Mouse (Mus musculus) midbrain, embryonic 14.5 days (tissue): ENCODE results near the gene Plau. TPM values are rescaled to one million over a fixed set of nuclear protein-coding genes. Genes with fewer than 3 reads are reported as not detected.

Experiments
- ATAC-seq: fragments of 200-750 bp; cut with Nextera tagmentation; 2 replicates; pipeline ENCODE4 v1.8.0; 2017; ENCODE audit warnings: moderate number of reproducible peaks, moderate library complexity; ENCODE audit not compliant: low FRiP score, low TSS enrichment
- DNase-seq: peaks from one replicate; pipeline ENCODE4 v3.0.0-alpha.2; 2015
- H3K27ac ChIP-seq: fragments of 300-500 bp; sonication (generic); replicated peaks from 2 replicates; pipeline ENCODE4 v1.5.1; 2014; ENCODE audit warnings: mild to moderate bottlenecking, low read depth, low read length, moderate library complexity
- H3K27me3 ChIP-seq: fragments of 300-500 bp; sonication (generic); 2 replicates; pipeline ENCODE4 v1.6.1; 2014; ENCODE audit warnings: low read length, control low read depth, mixed read lengths; ENCODE audit not compliant: control insufficient read depth, insufficient read depth
- H3K36me3 ChIP-seq: fragments of 300-500 bp; sonication (generic); 2 replicates; pipeline ENCODE4 v1.6.1; 2014; ENCODE audit warnings: low read length, control low read depth; ENCODE audit not compliant: control insufficient read depth, insufficient read depth
- H3K4me1 ChIP-seq: fragments of 300-500 bp; sonication (generic); 2 replicates; pipeline ENCODE4 v1.6.1; 2014; ENCODE audit warnings: mild to moderate bottlenecking, antibody characterized with exemption, low read length, control low read depth; ENCODE audit not compliant: control insufficient read depth, insufficient read depth
- H3K4me2 ChIP-seq: fragments of 300-500 bp; sonication (generic); 2 replicates; pipeline ENCODE4 v1.6.1; 2014; ENCODE audit warnings: mild to moderate bottlenecking, low read length, moderate library complexity
- H3K4me3 ChIP-seq: fragments of 300-500 bp; sonication (generic); replicated peaks from 2 replicates; pipeline ENCODE4 v1.5.1; 2014; ENCODE audit warnings: low read depth, low read length
- H3K9ac ChIP-seq: fragments of 300-500 bp; sonication (generic); replicated peaks from 2 replicates; pipeline ENCODE4 v1.6.1; 2014; ENCODE audit warnings: mild to moderate bottlenecking, low read length, moderate library complexity
- H3K9me3 ChIP-seq: fragments of 300-500 bp; sonication (generic); 2 replicates; pipeline ENCODE4 v1.6.1; 2016; ENCODE audit warnings: low read length, control low read depth, mixed read lengths; ENCODE audit not compliant: control insufficient read depth
- WGBS: fragments of 180-500 bp; shearing (Covaris S2); extraction: QIAGEN DNeasy Blood & Tissue Kit; methylation state at CpG from one replicate; pipeline ENCODE4 v1.1.7; 2014; 5-methylcytosine and 5-hydroxymethylcytosine counted together
- polyA plus RNA-seq: library from polyadenylated mRNA; unstranded; fragments of >200 nt; fragmentation: Nextera tagmentation; extraction: Ambion mirVana; gene quantifications from 2 replicates; pipeline ENCODE4 v1.2.1, GENCODE M21; 2014

Plau gene
- polyA plus RNA-seq, 1 experiment from 2014 or later = 0.62 TPM

DNA sequence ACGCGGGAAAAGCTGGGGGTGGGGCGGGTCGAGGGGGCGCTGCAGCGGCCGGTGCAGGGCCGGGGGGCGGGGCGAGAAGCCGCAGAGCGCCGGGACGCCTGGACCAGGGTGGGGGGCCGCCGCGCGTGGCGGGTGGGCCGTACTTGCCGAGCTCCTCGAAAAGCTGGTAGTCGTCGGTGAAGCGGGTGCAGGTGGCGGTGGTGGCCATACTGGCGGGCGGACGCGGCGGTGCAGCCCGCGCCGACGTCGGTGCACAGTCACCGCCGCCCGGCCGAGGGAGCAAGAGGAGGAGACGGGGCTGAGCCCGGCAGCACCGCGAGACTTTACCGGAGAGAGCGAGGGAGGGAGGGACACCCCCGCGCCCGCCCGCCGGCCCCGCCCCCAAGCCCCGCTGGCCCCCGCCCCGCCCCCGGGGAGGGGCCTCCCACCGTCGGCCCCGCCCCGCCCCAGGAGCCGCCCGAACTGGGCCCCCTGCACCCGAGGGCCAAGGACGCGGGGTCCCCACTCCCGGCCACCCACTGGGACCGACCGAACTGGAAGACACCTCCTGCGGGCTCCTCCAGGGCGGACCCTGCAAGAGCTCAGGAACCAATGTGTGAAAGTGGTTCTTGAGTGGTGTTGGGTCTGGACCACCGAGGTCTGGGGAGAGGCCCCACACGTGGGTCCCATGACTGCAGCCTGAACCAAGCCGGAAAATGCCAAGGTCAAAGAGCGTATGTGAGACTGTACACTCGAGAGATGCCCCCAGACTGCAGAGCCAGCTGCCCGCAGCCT lies 42.5 kb upstream of the Plau start, which contains the start of gene Camk2g:
TSS of gene Camk2g (minus strand) at position 331 of the 774 bp plus-strand sequence.
- ATAC-seq (peak; percentile 88), DNase-seq (peak; percentile 88)
- Histone ChIP-seq H3K9ac (peak within 1 kb of the TSS; percentile 79), H3K27ac (peak within 1 kb of the TSS; percentile 85), H3K4me1 (peaks cover 31% of the 10 kb centered on the region), H3K4me2 (peak within 1 kb of the TSS; percentile 82), H3K9me3 (no peaks in the 10 kb centered on the region), H3K27me3 (no peaks in the 10 kb centered on the region), H3K4me3 (peak within 1 kb of the TSS; percentile 87), H3K36me3 (peaks cover 29% of the 10 kb centered on the region)
- WGBS = 1% methylated on average over 58 of the region's 76 CpGs

DNA sequence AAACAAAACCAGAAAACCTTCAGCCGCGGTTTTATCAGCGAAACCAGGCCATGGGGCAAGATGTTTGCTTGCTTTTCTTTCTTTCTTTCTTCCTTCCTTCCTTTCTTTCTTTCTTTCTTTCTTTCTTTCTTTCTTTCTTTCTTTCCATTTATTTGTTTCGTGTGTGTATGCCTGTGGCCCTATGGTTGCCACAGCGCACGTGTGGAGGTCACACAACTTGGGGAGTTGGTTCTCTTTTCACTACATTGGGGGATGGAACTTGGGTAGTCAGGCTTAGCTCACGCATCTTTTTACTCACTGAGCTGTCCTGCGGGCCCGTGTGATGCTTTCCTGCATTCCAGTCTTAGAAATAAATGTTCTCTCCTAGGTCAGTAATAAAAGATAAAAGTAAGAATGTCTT lies 41.9 kb upstream of the Plau start:
- no peak for DNase-seq
- Histone ChIP-seq H3K4me3 (peak overlapping the region; percentile 87), H3K4me1 (peaks cover 31% of the 10 kb centered on the region), H3K27ac (0 out of 2 replicates have a peak overlapping the region, but pooled peaks have one; percentile 85), H3K9ac (peak overlapping the region; percentile 79; the same call in 1 of the 2 replicates), H3K36me3 (peaks cover 24% of the 10 kb centered on the region), H3K4me2 (peak overlapping the region; percentile 82), H3K27me3 (no peaks in the 10 kb centered on the region), H3K9me3 (no peaks in the 10 kb centered on the region)
- ATAC-seq = no peak
- 8% methylated on average over 9 of the region's 9 CpGs for WGBS

DNA sequence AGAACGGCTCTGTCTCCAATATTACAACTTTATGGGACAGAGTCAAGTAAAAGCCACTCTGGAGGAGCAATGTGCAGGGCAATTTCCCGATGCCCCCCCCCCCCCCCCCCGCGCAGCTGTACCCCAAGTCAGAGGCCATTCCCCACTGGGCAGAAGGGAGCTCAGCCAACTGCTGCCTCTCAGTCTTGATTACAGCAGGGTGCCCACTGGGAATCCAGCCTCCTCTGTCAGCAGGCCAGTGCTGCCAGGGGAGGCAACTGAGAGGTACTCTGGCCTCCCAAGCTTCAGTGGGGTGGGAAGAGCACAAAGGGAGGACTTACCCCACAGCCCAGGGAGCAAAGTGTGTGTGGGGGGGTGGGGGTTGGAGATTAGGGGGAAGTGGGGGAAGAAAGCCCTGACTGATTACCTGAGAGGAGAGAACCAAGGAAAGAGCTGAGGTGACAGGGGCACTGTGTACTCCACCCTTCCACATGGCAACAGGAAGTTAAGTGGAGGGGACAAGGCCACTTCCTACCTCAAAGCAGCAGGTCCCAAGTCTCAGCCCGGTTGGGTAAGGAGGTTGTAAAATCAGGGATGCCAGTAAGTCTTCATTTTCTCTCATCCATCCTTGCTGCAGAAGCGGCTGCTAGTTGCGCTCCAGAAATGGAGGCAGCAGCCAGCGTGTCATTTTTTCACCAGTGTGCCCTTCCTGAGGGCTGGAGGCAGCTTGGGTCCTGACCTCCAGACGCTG lies 40.9 kb upstream of the Plau start:
- no peak overlapping the region for H3K4me3 ChIP-seq
- H3K36me3 ChIP-seq = peaks cover 14% of the 10 kb centered on the region; the same call in 1 of the 2 replicates
- no peak for ATAC-seq
- H3K27me3 ChIP-seq = no peaks in the 10 kb centered on the region
- H3K4me2 ChIP-seq = no peak overlapping the region
- H3K9ac ChIP-seq = no peak overlapping the region
- no peak for DNase-seq
- peaks cover 31% of the 10 kb centered on the region for H3K4me1 ChIP-seq
- 47% methylated on average over 7 of the region's 9 CpGs for WGBS
- H3K27ac ChIP-seq = no peak overlapping the region
- H3K9me3 ChIP-seq = no peaks in the 10 kb centered on the region

DNA sequence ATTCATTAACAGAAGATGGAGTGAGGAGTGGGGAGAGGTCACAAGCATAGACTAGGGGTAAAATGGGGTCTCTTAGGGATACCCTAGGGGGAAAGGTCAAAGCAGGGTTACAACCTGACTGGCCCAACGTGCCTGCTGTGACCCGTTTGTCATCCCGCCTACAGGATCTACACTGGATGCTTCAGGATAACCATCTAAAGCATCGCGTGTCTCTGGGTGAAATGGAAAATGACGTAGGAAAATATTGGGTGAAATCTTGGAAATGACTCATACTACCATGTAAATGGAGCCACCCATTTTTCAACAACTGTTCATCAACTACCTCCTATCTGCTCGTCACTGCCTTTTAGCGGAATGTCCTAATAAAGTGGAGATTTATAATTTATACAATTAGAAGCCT lies 40.3 kb upstream of the Plau start:
- H3K9ac ChIP-seq = no peak overlapping the region
- DNase-seq (no peak), ATAC-seq (no peak)
- H3K9me3 ChIP-seq = no peaks in the 10 kb centered on the region
- no peak overlapping the region for H3K4me2 ChIP-seq
- H3K4me1 ChIP-seq = peaks cover 31% of the 10 kb centered on the region
- no peaks in the 10 kb centered on the region for H3K27me3 ChIP-seq
- H3K4me3 ChIP-seq = no peak overlapping the region
- no peak overlapping the region for H3K27ac ChIP-seq
- 72% methylated on average over 8 of the region's 8 CpGs for WGBS
- H3K36me3 ChIP-seq = peaks cover 9% of the 10 kb centered on the region; the same call in 1 of the 2 replicates

DNA sequence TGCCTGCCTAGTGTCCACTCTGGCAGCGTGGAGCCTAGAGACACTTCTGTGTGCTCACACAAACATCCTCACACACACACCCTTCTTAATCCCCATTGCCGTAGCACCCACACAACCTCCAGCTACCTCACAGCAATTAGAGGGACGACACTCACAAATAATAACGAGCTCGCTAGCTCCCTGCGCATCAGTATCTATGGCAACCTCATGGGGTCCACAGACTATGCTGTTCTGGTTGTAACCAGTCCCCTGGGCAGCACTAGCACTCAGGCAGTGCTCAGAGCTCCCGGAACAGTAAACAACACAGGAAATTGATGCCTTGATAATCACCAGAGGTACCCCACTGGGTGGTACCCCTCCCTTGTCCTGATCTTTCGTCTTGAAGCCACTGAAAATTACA lies 39.8 kb upstream of the Plau start:
- Histone ChIP-seq H3K9me3 (no peaks in the 10 kb centered on the region), H3K4me1 (peaks cover 27% of the 10 kb centered on the region), H3K27ac (no peak overlapping the region), H3K4me3 (no peak overlapping the region), H3K4me2 (peak overlapping the region; percentile 21; the same call in 1 of the 2 replicates), H3K36me3 (peaks cover 4% of the 10 kb centered on the region; the same call in 1 of the 2 replicates), H3K27me3 (no peaks in the 10 kb centered on the region), H3K9ac (no peak overlapping the region)
- ATAC-seq (no peak), DNase-seq (peak; percentile 66)
- WGBS = 11% methylated on average over 8 of the region's 8 CpGs

DNA sequence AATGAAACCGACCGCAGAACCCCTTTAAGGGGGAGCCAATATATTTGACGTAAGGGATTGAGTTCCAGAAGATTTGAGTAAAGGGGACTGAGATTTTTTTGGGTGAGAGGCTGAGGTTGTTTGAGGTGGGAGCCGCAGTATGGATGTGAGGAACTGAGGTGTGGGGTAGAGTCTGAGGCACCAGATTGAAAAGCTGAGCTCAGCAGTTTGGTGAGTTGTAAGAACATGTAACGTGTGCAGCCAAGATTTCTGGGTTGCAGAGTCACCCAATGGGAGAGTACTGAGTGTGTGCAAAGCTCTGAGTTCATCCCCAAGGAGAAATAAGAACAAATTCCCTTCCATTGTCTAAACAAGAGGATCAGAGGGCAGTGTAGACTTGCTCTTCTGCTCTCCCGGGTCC lies 38.2 kb upstream of the Plau start:
- H3K36me3 ChIP-seq = no peaks in the 10 kb centered on the region
- no peak overlapping the region for H3K9ac ChIP-seq
- no peaks in the 10 kb centered on the region for H3K9me3 ChIP-seq
- no peak overlapping the region for H3K4me2 ChIP-seq
- no peak for DNase-seq
- peaks cover 14% of the 10 kb centered on the region for H3K4me1 ChIP-seq
- WGBS = 85% methylated on average over 6 of the region's 6 CpGs
- no peaks in the 10 kb centered on the region for H3K27me3 ChIP-seq
- H3K27ac ChIP-seq = no peak overlapping the region
- no peak for ATAC-seq
- H3K4me3 ChIP-seq = no peak overlapping the region

DNA sequence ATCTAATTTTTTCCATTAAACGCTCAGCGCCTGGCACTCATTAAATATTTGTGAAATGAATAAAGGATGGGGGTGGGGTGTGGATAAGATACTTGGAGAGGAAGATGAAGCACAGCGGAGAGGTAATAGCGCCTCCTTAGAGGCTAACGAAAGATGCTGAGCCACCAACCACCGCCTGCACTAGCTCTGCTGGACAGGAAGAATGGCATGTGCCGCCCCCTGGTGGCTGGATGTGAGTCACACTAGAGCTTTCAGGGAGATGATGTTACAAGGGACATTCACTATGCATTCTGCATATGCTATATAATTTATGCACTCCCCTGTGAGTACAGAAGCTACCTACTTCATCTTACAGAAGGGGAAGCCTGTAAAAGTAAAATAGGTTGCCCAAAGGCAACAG lies 37.7 kb upstream of the Plau start:
- Histone ChIP-seq H3K9ac (no peak overlapping the region), H3K9me3 (no peaks in the 10 kb centered on the region), H3K36me3 (no peaks in the 10 kb centered on the region), H3K4me1 (peaks cover 14% of the 10 kb centered on the region), H3K4me3 (no peak overlapping the region), H3K27me3 (no peaks in the 10 kb centered on the region), H3K27ac (no peak overlapping the region), H3K4me2 (no peak overlapping the region)
- 10% methylated on average over 7 of the region's 7 CpGs for WGBS
- ATAC-seq (no peak), DNase-seq (peak; percentile 84)

DNA sequence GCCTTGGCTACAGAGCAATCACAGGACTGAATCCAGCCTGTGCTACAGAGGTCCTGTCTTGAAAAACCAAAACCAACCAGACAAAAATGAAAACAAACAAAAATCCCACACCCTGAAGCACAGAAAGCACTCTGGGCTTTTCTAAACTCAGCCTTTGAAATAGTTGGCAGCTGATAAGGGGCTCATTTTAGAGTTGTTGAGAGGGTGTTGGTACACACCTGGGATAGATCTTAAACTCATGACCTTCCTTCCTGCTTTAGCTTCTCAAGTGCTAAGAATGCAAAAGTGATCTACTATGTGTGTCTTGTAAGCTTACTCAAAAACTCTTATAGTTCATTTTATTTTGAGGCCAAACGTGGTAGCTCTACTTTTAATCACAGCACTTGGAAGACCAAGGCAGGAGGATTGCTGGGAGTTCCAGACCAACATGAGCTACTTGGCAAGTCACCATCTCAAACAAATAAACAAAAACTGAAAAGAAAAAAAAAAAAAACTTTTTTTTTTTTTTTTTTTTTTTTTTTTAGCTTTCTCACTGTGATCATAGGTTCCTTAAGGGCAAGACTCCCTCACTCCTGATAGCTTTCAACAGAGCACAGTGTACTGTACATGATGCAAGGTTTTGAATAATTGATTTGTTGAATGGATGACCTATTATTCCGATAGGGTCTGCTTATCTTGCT lies 33.4 kb upstream of the Plau start:
- 41% methylated on average over 2 of the region's 2 CpGs for WGBS
- no peaks in the 10 kb centered on the region for H3K27me3 ChIP-seq
- no peaks in the 10 kb centered on the region for H3K4me1 ChIP-seq
- no peak for ATAC-seq
- H3K36me3 ChIP-seq = no peaks in the 10 kb centered on the region
- no peak overlapping the region for H3K9ac ChIP-seq
- no peak overlapping the region for H3K4me2 ChIP-seq
- H3K9me3 ChIP-seq = no peaks in the 10 kb centered on the region
- H3K27ac ChIP-seq = no peak overlapping the region
- no peak for DNase-seq
- H3K4me3 ChIP-seq = no peak overlapping the region
